Mouse (Mus musculus) left cerebral cortex, postnatal 36 days (tissue): ENCODE results near the gene Vamp2. TPM values are rescaled to one million over a fixed set of nuclear protein-coding genes. Genes with fewer than 3 reads are reported as not detected.

Experiments
- total RNA-seq, 2 experiments: library from RNA; stranded (reverse); gene quantifications; 2 replicates each; pipeline ENCODE4 v1.2.3; 2021

Vamp2 gene
- total RNA-seq, 2 experiments from 2014 or later, result 1,090 to 1,186 TPM

Other genes with a start within 250 kb of the Vamp2 start
- gene Ndel1, start 216.6 kb upstream of the Vamp2 start, total RNA-seq, result 100 to 1,000 TPM; 104 to 106 TPM
- not detected for gene Rnf222, start 199.9 kb upstream of the Vamp2 start, total RNA-seq
- 100 to 1,000 TPM; 695 to 749 TPM for gene Rpl26, start 186.9 kb upstream of the Vamp2 start, total RNA-seq
- under 1 TPM; 0.47 to 0.70 TPM for gene Odf4, start 161.4 kb upstream of the Vamp2 start, total RNA-seq
- gene Arhgef15, start 131.0 kb upstream of the Vamp2 start, total RNA-seq, result 10 to 100 TPM; 16.5 to 26.9 TPM
- 1 to 10 TPM; 5.7 to 6.1 TPM for gene Slc25a35, start 120.4 kb upstream of the Vamp2 start, total RNA-seq
- gene Rangrf, start 113.3 kb upstream of the Vamp2 start, total RNA-seq, result 10 to 100 TPM; 13.7 to 18.6 TPM
- 10 to 100 TPM; 16.1 to 24.2 TPM for gene Pfas, start 80.0 kb upstream of the Vamp2 start, total RNA-seq
- gene Ctc1, start 72.6 kb upstream of the Vamp2 start, total RNA-seq, result 10 to 100 TPM; 38.1 to 40.5 TPM
- gene Aurkb, start 42.8 kb upstream of the Vamp2 start, total RNA-seq, result 1 to 10 TPM in 1 of 2 experiments, under 1 TPM in 1; 0.43 to 1.1 TPM
- 10 to 100 TPM; 30.7 to 38.4 TPM for gene Borcs6, start 28.8 kb upstream of the Vamp2 start, total RNA-seq
- gene Tmem107, start 17.7 kb upstream of the Vamp2 start, total RNA-seq, result 10 to 100 TPM; 19.5 to 20.5 TPM
- 100 to 1,000 TPM; 106 to 122 TPM for gene Per1, start 6.7 kb downstream of the Vamp2 start, total RNA-seq
- gene Hes7, start 31.9 kb downstream of the Vamp2 start, total RNA-seq, result 1 to 10 TPM in 1 of 2 experiments, under 1 TPM in 1; 0.79 to 1.3 TPM
- under 1 TPM; 0.52 to 0.75 TPM for gene 9130213A22Rik, start 34.1 kb downstream of the Vamp2 start, total RNA-seq
- 1 to 10 TPM; 4.3 to 6.8 TPM for gene Aloxe3, start 37.4 kb downstream of the Vamp2 start, total RNA-seq
- 1 to 10 TPM; 6.0 to 6.1 TPM for gene Alox12b, start 68.5 kb downstream of the Vamp2 start, total RNA-seq
- 1 to 10 TPM; 4.2 to 6.5 TPM for gene Alox8, start 109.4 kb downstream of the Vamp2 start, total RNA-seq
- 1 to 10 TPM in 1 of 2 experiments, under 1 TPM in 1; 0.84 to 1.2 TPM for gene Gucy2e, start 148.5 kb downstream of the Vamp2 start, total RNA-seq
- 10 to 100 TPM; 15.5 to 24.2 TPM for gene Cntrob, start 235.3 kb downstream of the Vamp2 start, total RNA-seq
- gene Trappc1, start 235.5 kb downstream of the Vamp2 start, total RNA-seq, result 10 to 100 TPM; 50.9 to 59.8 TPM
- 10 to 100 TPM; 72.6 to 78.9 TPM for gene Kcnab3, start 237.8 kb downstream of the Vamp2 start, total RNA-seq